Mouse (Mus musculus): ENCODE results near the gene Pabpc6.
A peak's percentile ranks its signal among the peaks of the same experiment; 100 is the strongest.

Gene Pabpc6

GRCm38 (mm10) chr17:9669283-9669905, at the start of gene Pabpc6:
Gene Pabpc6 (minus strand): TSS chr17:9669717.
- peak; percentile 41 for DNase-seq (ENCODE audit: low spot score)

- no peak for DNase-seq (ENCODE audit: low spot score)
Observed at GRCm38 (mm10) chr17:9710910-9711309, 41.4 kb upstream of the Pabpc6 start.

- DNase-seq (ENCODE audit: low spot score), result no peak
Observed at GRCm38 (mm10) chr17:9708888-9709287, 39.4 kb upstream of the Pabpc6 start.

- DNase-seq (ENCODE audit: low spot score), result no peak
Observed at GRCm38 (mm10) chr17:9707356-9707755, 37.8 kb upstream of the Pabpc6 start.

GRCm38 (mm10) chr17:9697763-9698162, 28.2 kb upstream of the Pabpc6 start:
- DNase-seq (ENCODE audit: low spot score), result no peak

GRCm38 (mm10) chr17:9691251-9691650, 21.7 kb upstream of the Pabpc6 start:
- DNase-seq (ENCODE audit: low spot score), result no peak

- no peak for DNase-seq (ENCODE audit: low spot score)
Observed at GRCm38 (mm10) chr17:9683539-9684155, 14.1 kb upstream of the Pabpc6 start.

GRCm38 (mm10) chr17:9680741-9681140, 11.2 kb upstream of the Pabpc6 start:
- no peak for DNase-seq (ENCODE audit: low spot score)

- no peak for DNase-seq (ENCODE audit: low spot score)
Observed at GRCm38 (mm10) chr17:9675175-9675789, 5.8 kb upstream of the Pabpc6 start.

GRCm38 (mm10) chr17:9667955-9668354, 1.6 kb downstream of the Pabpc6 start:
- no peak for DNase-seq (ENCODE audit: low spot score)

GRCm38 (mm10) chr17:9658651-9659050, 10.9 kb downstream of the Pabpc6 start:
- no peak for DNase-seq (ENCODE audit: low spot score)

- DNase-seq (ENCODE audit: low spot score), result no peak
Observed at GRCm38 (mm10) chr17:9654155-9654554, 15.4 kb downstream of the Pabpc6 start.

GRCm38 (mm10) chr17:9647644-9648043, 21.9 kb downstream of the Pabpc6 start:
- DNase-seq (ENCODE audit: low spot score), result no peak

- no peak for DNase-seq (ENCODE audit: low spot score)
Observed at GRCm38 (mm10) chr17:9643657-9644180, 25.8 kb downstream of the Pabpc6 start.

- DNase-seq (ENCODE audit: low spot score), result no peak
Observed at GRCm38 (mm10) chr17:9637011-9637410, 32.5 kb downstream of the Pabpc6 start.

GRCm38 (mm10) chr17:9632579-9633252, 36.8 kb downstream of the Pabpc6 start:
- no peak for DNase-seq (ENCODE audit: low spot score)

GRCm38 (mm10) chr17:9632140-9632539, 37.4 kb downstream of the Pabpc6 start:
- no peak for DNase-seq (ENCODE audit: low spot score)

- no peak for DNase-seq (ENCODE audit: low spot score)
Observed at GRCm38 (mm10) chr17:9631081-9631480, 38.4 kb downstream of the Pabpc6 start.

- DNase-seq (ENCODE audit: low spot score), result no peak
Observed at GRCm38 (mm10) chr17:9627011-9627410, 42.5 kb downstream of the Pabpc6 start.

Data from testis, postnatal 10 days (tissue).